Mouse (Mus musculus): Measurements from ENCODE around the gene Adgrl3. TPM values are rescaled to one million over a fixed set of nuclear protein-coding genes. Genes with fewer than 3 reads are reported as not detected.

The Adgrl3 gene
- polyA plus RNA-seq, 1 experiment: 15.8 TPM

DNA sequence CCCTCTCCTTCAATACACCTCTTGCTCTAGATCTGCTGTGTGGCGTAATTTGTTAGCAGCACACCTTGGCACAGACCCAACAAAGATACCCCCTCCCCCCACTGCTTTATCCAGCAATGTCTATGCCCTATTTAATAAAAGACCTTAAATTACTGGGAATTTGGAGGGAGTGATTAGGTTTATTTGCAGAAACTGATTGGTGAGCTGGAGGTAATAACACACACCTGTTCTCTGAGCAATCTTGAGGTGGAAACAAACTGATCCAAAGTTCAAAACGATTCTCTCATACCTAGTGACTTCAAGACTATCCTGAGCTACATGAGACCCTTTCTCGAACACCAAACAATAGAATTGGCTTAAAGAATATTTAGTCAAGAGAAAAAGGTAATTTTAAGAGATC, 565.0 kb downstream of the Adgrl3 start:
- no peak overlapping the region for H3K4me3 ChIP-seq
- no peaks in the 10 kb centered on the region for H3K27me3 ChIP-seq (ENCODE audit: control insufficient read depth, insufficient read depth, insufficient read length)
- no peaks in the 10 kb centered on the region for H3K79me2 ChIP-seq (ENCODE audit: control insufficient read depth, insufficient read depth)
- H3K4me2 ChIP-seq (ENCODE audit: low read depth): no peak overlapping the region
- TF ChIP-seq MAX (IDR thresholded peaks at IDR 0.05; ENCODE audit: low read depth) (no peak), REST (IDR thresholded peaks at IDR 0.05; ENCODE audit: insufficient read depth, insufficient read length) (no peak), MYOD1 (IDR thresholded peaks at IDR 0.05; ENCODE audit: control insufficient read depth in 1 of 3, insufficient read length in 2 of 3, low read depth in 2 of 3) (no peak), MYOG (IDR thresholded peaks at IDR 0.05; ENCODE audit: control insufficient read depth in 1 of 3, insufficient read depth in 1 of 3, insufficient read length in 2 of 3, low read depth in 2 of 3) (no peak), E2F4 (IDR thresholded peaks at IDR 0.05; ENCODE audit: insufficient read depth) (no peak), CEBPB (IDR thresholded peaks at IDR 0.05; ENCODE audit: insufficient read depth, poor library complexity, severe bottlenecking) (no peak), TCF3 (IDR thresholded peaks at IDR 0.05; ENCODE audit: insufficient read length, low read depth) (no peak), USF1 (IDR thresholded peaks at IDR 0.05; ENCODE audit: low read depth) (no peak), POLR2A (IDR thresholded peaks at IDR 0.05; ENCODE audit: insufficient read length, low read depth) (no peak), TCF12 (IDR thresholded peaks at IDR 0.05; ENCODE audit: insufficient read depth, poor library complexity, severe bottlenecking) (no peak), POLR2AphosphoS2 (IDR thresholded peaks at IDR 0.05; ENCODE audit: insufficient read length, low read depth) (no peak), SRF (IDR thresholded peaks at IDR 0.05; ENCODE audit: control insufficient read depth, insufficient read length, low read depth) (no peak)
- H3K36me3 ChIP-seq (ENCODE audit: control insufficient read depth, insufficient read depth): no peaks in the 10 kb centered on the region
- no peak overlapping the region for H3ac ChIP-seq (ENCODE audit: control insufficient read depth, insufficient read length)

DNA sequence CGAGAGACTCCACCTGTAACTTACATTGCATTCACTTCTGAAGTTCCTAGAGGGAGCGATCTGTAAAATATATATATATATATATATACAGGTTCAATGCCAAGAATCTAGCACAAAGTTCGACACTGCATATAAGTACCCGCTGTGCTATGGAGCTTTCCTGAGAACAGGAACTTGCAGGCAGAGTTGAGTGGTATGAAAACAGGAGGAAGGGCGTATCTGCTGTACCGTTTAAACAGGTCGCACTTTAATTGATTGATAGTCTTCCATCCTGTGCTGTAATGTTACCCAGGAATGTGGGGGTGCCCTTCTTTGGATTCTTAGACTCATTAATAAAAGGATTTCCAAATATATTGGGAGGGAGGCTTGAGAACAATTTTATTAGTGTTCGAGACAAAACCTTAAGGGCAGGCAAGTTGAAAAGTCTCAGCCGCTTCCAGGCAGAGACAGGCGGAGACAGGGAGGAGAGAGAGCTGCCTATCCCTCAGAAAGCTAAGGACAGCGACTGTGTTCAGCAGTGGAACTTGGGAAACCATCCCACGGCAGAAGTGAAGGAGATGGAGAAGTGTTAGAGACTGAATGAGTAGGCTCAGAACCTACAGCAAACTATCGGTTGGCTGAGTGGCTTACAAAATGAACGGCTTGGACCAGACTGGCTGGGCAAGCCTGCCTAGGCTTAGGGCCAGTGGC, 570.2 kb downstream of the Adgrl3 start:
- TF ChIP-seq E2F4 (IDR thresholded peaks at IDR 0.05; ENCODE audit: insufficient read depth): no peak
- no peak for TF ChIP-seq POLR2A (IDR thresholded peaks at IDR 0.05; ENCODE audit: insufficient read length, low read depth)
- no peak for TF ChIP-seq POLR2AphosphoS2 (IDR thresholded peaks at IDR 0.05; ENCODE audit: insufficient read length, low read depth)
- TF ChIP-seq CEBPB (IDR thresholded peaks at IDR 0.05; ENCODE audit: insufficient read depth, poor library complexity, severe bottlenecking): no peak
- no peak for TF ChIP-seq REST (IDR thresholded peaks at IDR 0.05; ENCODE audit: insufficient read depth, insufficient read length)
- TF ChIP-seq SRF (IDR thresholded peaks at IDR 0.05; ENCODE audit: control insufficient read depth, insufficient read length, low read depth): no peak
- no peaks in the 10 kb centered on the region for H3K79me2 ChIP-seq (ENCODE audit: control insufficient read depth, insufficient read depth)
- no peak overlapping the region for H3ac ChIP-seq (ENCODE audit: control insufficient read depth, insufficient read length)
- no peaks in the 10 kb centered on the region for H3K36me3 ChIP-seq (ENCODE audit: control insufficient read depth, insufficient read depth)
- no peak overlapping the region for H3K4me2 ChIP-seq (ENCODE audit: low read depth)
- H3K27me3 ChIP-seq (ENCODE audit: control insufficient read depth, insufficient read depth, insufficient read length): no peaks in the 10 kb centered on the region
- no peak overlapping the region for H3K4me3 ChIP-seq

DNA sequence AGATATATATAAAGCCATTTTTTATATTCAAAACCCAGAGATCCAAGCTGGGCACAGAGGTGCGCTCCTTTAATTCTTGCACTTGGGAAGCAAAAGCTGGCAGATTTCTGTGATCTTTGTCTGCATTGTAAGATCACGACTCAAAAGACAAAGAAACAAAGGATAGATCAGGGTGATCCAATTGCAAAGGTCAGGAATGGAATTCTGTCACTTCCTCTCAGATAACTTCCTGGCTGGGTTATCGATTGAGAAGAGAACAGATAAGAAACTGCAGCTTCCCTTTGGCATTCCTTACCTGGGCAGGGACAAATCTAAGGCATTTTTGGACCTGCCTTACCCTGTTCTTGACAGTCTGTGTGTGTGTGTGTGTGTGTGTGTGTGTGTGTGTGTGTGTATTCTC, 571.5 kb downstream of the Adgrl3 start:
- Histone ChIP-seq H3K4me2 (ENCODE audit: low read depth) (no peak overlapping the region), H3K4me3 (no peak overlapping the region), H3K27me3 (ENCODE audit: control insufficient read depth, insufficient read depth, insufficient read length) (no peaks in the 10 kb centered on the region), H3K79me2 (ENCODE audit: control insufficient read depth, insufficient read depth) (no peaks in the 10 kb centered on the region), H3K36me3 (ENCODE audit: control insufficient read depth, insufficient read depth) (no peaks in the 10 kb centered on the region), H3ac (ENCODE audit: control insufficient read depth, insufficient read length) (no peak overlapping the region)
- no peak for TF ChIP-seq E2F4 (IDR thresholded peaks at IDR 0.05; ENCODE audit: insufficient read depth)
- no peak for TF ChIP-seq TCF12 (IDR thresholded peaks at IDR 0.05; ENCODE audit: insufficient read depth, poor library complexity, severe bottlenecking)
- TF ChIP-seq USF1 (IDR thresholded peaks at IDR 0.05; ENCODE audit: low read depth): no peak
- no peak for TF ChIP-seq POLR2A (IDR thresholded peaks at IDR 0.05; ENCODE audit: insufficient read length, low read depth)
- TF ChIP-seq POLR2AphosphoS2 (IDR thresholded peaks at IDR 0.05; ENCODE audit: insufficient read length, low read depth): no peak
- no peak for TF ChIP-seq CEBPB (IDR thresholded peaks at IDR 0.05; ENCODE audit: insufficient read depth, poor library complexity, severe bottlenecking)
- TF ChIP-seq REST (IDR thresholded peaks at IDR 0.05; ENCODE audit: insufficient read depth, insufficient read length): no peak
- TF ChIP-seq MYOG (IDR thresholded peaks at IDR 0.05; ENCODE audit: control insufficient read depth in 1 of 3, insufficient read depth in 1 of 3, insufficient read length in 2 of 3, low read depth in 2 of 3): no peak
- TF ChIP-seq MYOD1 (IDR thresholded peaks at IDR 0.05; ENCODE audit: control insufficient read depth in 1 of 3, insufficient read length in 2 of 3, low read depth in 2 of 3): no peak
- no peak for TF ChIP-seq MAX (IDR thresholded peaks at IDR 0.05; ENCODE audit: low read depth)
- TF ChIP-seq TCF3 (IDR thresholded peaks at IDR 0.05; ENCODE audit: insufficient read length, low read depth): no peak
- no peak for TF ChIP-seq SRF (IDR thresholded peaks at IDR 0.05; ENCODE audit: control insufficient read depth, insufficient read length, low read depth)

DNA sequence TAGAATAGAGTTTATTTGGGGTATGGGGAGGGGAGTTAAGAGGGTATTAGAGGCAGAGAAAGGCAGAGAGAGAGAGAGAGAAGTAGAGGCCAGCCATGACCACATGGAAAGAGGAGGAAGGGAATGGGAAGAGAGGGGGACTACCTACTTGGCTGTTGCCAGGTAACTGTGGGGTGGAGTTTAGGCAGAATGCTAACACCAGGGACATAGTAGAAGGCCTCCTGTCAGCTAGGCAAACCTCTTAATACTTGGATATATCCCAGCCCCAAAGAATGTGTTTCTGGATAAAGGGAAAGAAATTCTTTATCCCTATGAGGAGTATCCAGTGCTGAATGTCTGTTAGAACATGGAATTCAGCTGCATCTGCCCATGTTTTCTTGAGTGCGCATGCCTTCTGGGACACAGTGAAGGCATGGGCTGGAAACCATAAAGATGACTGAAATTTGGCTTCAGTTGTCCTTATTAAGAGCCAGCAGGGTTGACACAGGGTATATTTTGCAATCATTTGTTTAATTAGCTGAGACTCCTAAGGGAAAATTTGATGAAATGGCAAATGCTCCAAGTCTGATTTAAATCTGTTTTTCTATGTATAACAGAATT, 573.6 kb downstream of the Adgrl3 start:
- TF ChIP-seq MYOG (IDR thresholded peaks at IDR 0.05; ENCODE audit: control insufficient read depth in 1 of 3, insufficient read depth in 1 of 3, insufficient read length in 2 of 3, low read depth in 2 of 3): no peak
- TF ChIP-seq TCF3 (IDR thresholded peaks at IDR 0.05; ENCODE audit: insufficient read length, low read depth): no peak
- no peak for TF ChIP-seq CEBPB (IDR thresholded peaks at IDR 0.05; ENCODE audit: insufficient read depth, poor library complexity, severe bottlenecking)
- no peak for TF ChIP-seq MYOD1 (IDR thresholded peaks at IDR 0.05; ENCODE audit: control insufficient read depth in 1 of 3, insufficient read length in 2 of 3, low read depth in 2 of 3)
- no peak for TF ChIP-seq POLR2A (IDR thresholded peaks at IDR 0.05; ENCODE audit: insufficient read length, low read depth)
- no peak for TF ChIP-seq MAX (IDR thresholded peaks at IDR 0.05; ENCODE audit: low read depth)
- TF ChIP-seq SRF (IDR thresholded peaks at IDR 0.05; ENCODE audit: control insufficient read depth, insufficient read length, low read depth): no peak
- TF ChIP-seq E2F4 (IDR thresholded peaks at IDR 0.05; ENCODE audit: insufficient read depth): no peak
- no peak for TF ChIP-seq POLR2AphosphoS2 (IDR thresholded peaks at IDR 0.05; ENCODE audit: insufficient read length, low read depth)
- no peak for TF ChIP-seq REST (IDR thresholded peaks at IDR 0.05; ENCODE audit: insufficient read depth, insufficient read length)
- H3K4me2 ChIP-seq (ENCODE audit: low read depth): no peak overlapping the region
- H3ac ChIP-seq (ENCODE audit: control insufficient read depth, insufficient read length): no peak overlapping the region
- H3K79me2 ChIP-seq (ENCODE audit: control insufficient read depth, insufficient read depth): no peaks in the 10 kb centered on the region
- H3K27me3 ChIP-seq (ENCODE audit: control insufficient read depth, insufficient read depth, insufficient read length): no peaks in the 10 kb centered on the region
- no peaks in the 10 kb centered on the region for H3K36me3 ChIP-seq (ENCODE audit: control insufficient read depth, insufficient read depth)
- no peak overlapping the region for H3K4me3 ChIP-seq
